Mouse (Mus musculus): ENCODE measurements at regions not wholly inside any gene's neighbourhood (a gene's known extent, or its start where the extent isn't known, plus 50 kb on each side); places are given as distances from the start of the nearest gene placed in this dataset.

- no peaks in the 10 kb centered on the region for H3K9me3 ChIP-seq (ENCODE audit: control insufficient read depth, low read length)
- H3K4me1 ChIP-seq (replicated peaks; ENCODE audit: control insufficient read depth, insufficient read depth, low read length): no peaks in the 10 kb centered on the region
- no peak for ATAC-seq
- no peak overlapping the region for H3K4me2 ChIP-seq (ENCODE audit: low read length)
- H3K4me3 ChIP-seq (replicated peaks; ENCODE audit: low read length): no peak overlapping the region
- no peaks in the 10 kb centered on the region for H3K27me3 ChIP-seq (replicated peaks; ENCODE audit: control insufficient read depth, insufficient read depth, low read length)
- H3K36me3 ChIP-seq (ENCODE audit: control insufficient read depth, insufficient read depth): no peaks in the 10 kb centered on the region
- 81% methylated on average over 7 of the region's 7 CpGs for WGBS
- H3K27ac ChIP-seq (ENCODE audit: low read length): no peak overlapping the region
- no peak overlapping the region for H3K9ac ChIP-seq (replicated peaks; ENCODE audit: low read depth, low read length)
Measured at GRCm38 (mm10) chr17:4834065-4834464, 160.1 kb upstream of the Arid1b start.

GRCm38 (mm10) chr17:4834571-4834970 is 159.6 kb upstream of the Arid1b start:
- Histone ChIP-seq H3K9me3 (ENCODE audit: control insufficient read depth, low read length) (no peaks in the 10 kb centered on the region), H3K4me3 (replicated peaks; ENCODE audit: low read length) (no peak overlapping the region), H3K9ac (replicated peaks; ENCODE audit: low read depth, low read length) (no peak overlapping the region), H3K4me1 (replicated peaks; ENCODE audit: control insufficient read depth, insufficient read depth, low read length) (no peaks in the 10 kb centered on the region), H3K36me3 (ENCODE audit: control insufficient read depth, insufficient read depth) (no peaks in the 10 kb centered on the region), H3K27me3 (replicated peaks; ENCODE audit: control insufficient read depth, insufficient read depth, low read length) (no peaks in the 10 kb centered on the region), H3K4me2 (ENCODE audit: low read length) (no peak overlapping the region), H3K27ac (ENCODE audit: low read length) (no peak overlapping the region)
- WGBS: 44% methylated on average over 7 of the region's 7 CpGs
- no peak for ATAC-seq

DNA sequence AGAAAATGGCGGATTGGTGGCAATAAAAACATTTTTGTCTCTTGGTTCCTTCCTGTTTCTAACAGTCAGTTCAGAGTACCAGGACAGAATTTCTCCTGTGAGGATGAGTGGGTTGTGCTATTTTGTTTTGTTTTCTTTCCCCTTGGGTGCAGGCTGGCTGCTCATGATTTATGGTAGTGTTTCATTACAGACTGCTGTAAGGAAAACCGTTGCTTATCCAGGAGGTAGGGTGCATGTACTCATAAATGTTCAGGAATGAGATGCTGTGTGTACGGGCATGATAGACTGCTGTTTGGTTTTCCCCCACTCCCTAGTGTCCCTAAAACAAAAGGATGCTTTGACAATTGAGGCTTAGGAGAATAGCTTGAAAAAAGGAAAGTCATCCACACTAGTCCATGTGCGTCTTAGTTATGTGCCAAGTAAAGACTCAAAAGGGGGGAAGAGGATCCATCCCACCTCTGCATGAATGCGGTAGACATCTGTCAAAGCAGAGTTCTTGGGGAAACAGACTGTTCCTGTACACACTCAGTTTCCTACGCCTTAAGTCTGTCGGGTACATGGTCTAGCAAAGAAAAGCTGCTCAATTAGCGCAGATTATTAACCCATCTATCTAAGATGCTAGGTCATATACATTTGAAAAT is 158.9 kb upstream of the Arid1b start:
- H3K4me3 ChIP-seq (replicated peaks; ENCODE audit: low read length): no peak overlapping the region
- H3K4me2 ChIP-seq (ENCODE audit: low read length): no peak overlapping the region
- no peaks in the 10 kb centered on the region for H3K9me3 ChIP-seq (ENCODE audit: control insufficient read depth, low read length)
- no peaks in the 10 kb centered on the region for H3K4me1 ChIP-seq (replicated peaks; ENCODE audit: control insufficient read depth, insufficient read depth, low read length)
- H3K9ac ChIP-seq (replicated peaks; ENCODE audit: low read depth, low read length): no peak overlapping the region
- ATAC-seq: no peak
- H3K36me3 ChIP-seq (ENCODE audit: control insufficient read depth, insufficient read depth): no peaks in the 10 kb centered on the region
- 76% methylated on average over 8 of the region's 8 CpGs for WGBS
- H3K27me3 ChIP-seq (replicated peaks; ENCODE audit: control insufficient read depth, insufficient read depth, low read length): no peaks in the 10 kb centered on the region
- no peak overlapping the region for H3K27ac ChIP-seq (ENCODE audit: low read length)

DNA sequence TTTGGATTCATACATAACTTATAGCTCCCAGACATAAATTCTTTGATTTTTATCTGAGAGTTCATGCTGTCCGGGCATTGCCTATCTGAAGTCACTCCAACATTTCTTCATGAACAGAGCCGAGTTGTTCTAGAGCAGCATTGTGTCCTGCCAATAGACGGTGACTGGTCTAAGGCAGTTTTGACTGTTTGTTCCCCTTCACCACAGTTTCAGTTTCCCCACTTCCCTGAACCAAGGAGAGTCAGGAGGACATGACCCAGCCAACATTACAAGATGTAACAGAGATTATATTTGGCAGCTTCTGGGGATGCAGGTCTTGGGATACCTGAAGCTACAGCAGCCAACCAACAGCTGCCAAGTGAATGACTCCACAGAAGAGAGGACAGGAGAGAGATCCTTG is 154.0 kb upstream of the Arid1b start:
- Histone ChIP-seq H3K27ac (ENCODE audit: low read length) (no peak overlapping the region), H3K4me1 (replicated peaks; ENCODE audit: control insufficient read depth, insufficient read depth, low read length) (no peaks in the 10 kb centered on the region), H3K36me3 (ENCODE audit: control insufficient read depth, insufficient read depth) (no peaks in the 10 kb centered on the region), H3K4me3 (replicated peaks; ENCODE audit: low read length) (no peak overlapping the region), H3K4me2 (ENCODE audit: low read length) (no peak overlapping the region), H3K27me3 (replicated peaks; ENCODE audit: control insufficient read depth, insufficient read depth, low read length) (no peaks in the 10 kb centered on the region), H3K9ac (replicated peaks; ENCODE audit: low read depth, low read length) (no peak overlapping the region), H3K9me3 (ENCODE audit: control insufficient read depth, low read length) (no peaks in the 10 kb centered on the region)
- 96% methylated on average over 3 of the region's 3 CpGs for WGBS
- no peak for ATAC-seq

GRCm38 (mm10) chr17:4858304-4858703 is 135.8 kb upstream of the Arid1b start:
- no peaks in the 10 kb centered on the region for H3K36me3 ChIP-seq (ENCODE audit: control insufficient read depth, insufficient read depth)
- no peak overlapping the region for H3K4me3 ChIP-seq (replicated peaks; ENCODE audit: low read length)
- ATAC-seq: no peak
- no peaks in the 10 kb centered on the region for H3K27me3 ChIP-seq (replicated peaks; ENCODE audit: control insufficient read depth, insufficient read depth, low read length)
- no peak overlapping the region for H3K4me2 ChIP-seq (ENCODE audit: low read length)
- 89% methylated on average over 3 of the region's 3 CpGs for WGBS
- no peak overlapping the region for H3K9ac ChIP-seq (replicated peaks; ENCODE audit: low read depth, low read length)
- H3K4me1 ChIP-seq (replicated peaks; ENCODE audit: control insufficient read depth, insufficient read depth, low read length): no peaks in the 10 kb centered on the region
- no peaks in the 10 kb centered on the region for H3K9me3 ChIP-seq (ENCODE audit: control insufficient read depth, low read length)
- no peak overlapping the region for H3K27ac ChIP-seq (ENCODE audit: low read length)

GRCm38 (mm10) chr17:4864901-4865300 is 129.2 kb upstream of the Arid1b start:
- Histone ChIP-seq H3K4me2 (ENCODE audit: low read length) (peak overlapping the region; percentile 63; the same call in 1 of the 2 replicates), H3K9me3 (ENCODE audit: control insufficient read depth, low read length) (no peaks in the 10 kb centered on the region), H3K27ac (ENCODE audit: low read length) (no peak overlapping the region), H3K9ac (replicated peaks; ENCODE audit: low read depth, low read length) (no peak overlapping the region), H3K4me3 (replicated peaks; ENCODE audit: low read length) (no peak overlapping the region), H3K4me1 (replicated peaks; ENCODE audit: control insufficient read depth, insufficient read depth, low read length) (peaks cover 20% of the 10 kb centered on the region), H3K27me3 (replicated peaks; ENCODE audit: control insufficient read depth, insufficient read depth, low read length) (no peaks in the 10 kb centered on the region), H3K36me3 (ENCODE audit: control insufficient read depth, insufficient read depth) (no peaks in the 10 kb centered on the region)
- WGBS: 63% methylated on average over 10 of the region's 10 CpGs
- no peak for ATAC-seq

GRCm38 (mm10) chr17:4865621-4866020 is 128.5 kb upstream of the Arid1b start:
- peak; percentile 77 for ATAC-seq
- peak overlapping the region; percentile 39; the same call in 1 of the 2 replicates for H3K9ac ChIP-seq (replicated peaks; ENCODE audit: low read depth, low read length)
- 4% methylated on average over 10 of the region's 10 CpGs for WGBS
- peak overlapping the region; percentile 31 for H3K4me3 ChIP-seq (replicated peaks; ENCODE audit: low read length)
- peaks cover 20% of the 10 kb centered on the region for H3K4me1 ChIP-seq (replicated peaks; ENCODE audit: control insufficient read depth, insufficient read depth, low read length)
- H3K27me3 ChIP-seq (replicated peaks; ENCODE audit: control insufficient read depth, insufficient read depth, low read length): no peaks in the 10 kb centered on the region
- no peaks in the 10 kb centered on the region for H3K9me3 ChIP-seq (ENCODE audit: control insufficient read depth, low read length)
- peak overlapping the region; percentile 63 for H3K4me2 ChIP-seq (ENCODE audit: low read length)
- H3K27ac ChIP-seq (ENCODE audit: low read length): peak overlapping the region; percentile 69
- H3K36me3 ChIP-seq (ENCODE audit: control insufficient read depth, insufficient read depth): no peaks in the 10 kb centered on the region

DNA sequence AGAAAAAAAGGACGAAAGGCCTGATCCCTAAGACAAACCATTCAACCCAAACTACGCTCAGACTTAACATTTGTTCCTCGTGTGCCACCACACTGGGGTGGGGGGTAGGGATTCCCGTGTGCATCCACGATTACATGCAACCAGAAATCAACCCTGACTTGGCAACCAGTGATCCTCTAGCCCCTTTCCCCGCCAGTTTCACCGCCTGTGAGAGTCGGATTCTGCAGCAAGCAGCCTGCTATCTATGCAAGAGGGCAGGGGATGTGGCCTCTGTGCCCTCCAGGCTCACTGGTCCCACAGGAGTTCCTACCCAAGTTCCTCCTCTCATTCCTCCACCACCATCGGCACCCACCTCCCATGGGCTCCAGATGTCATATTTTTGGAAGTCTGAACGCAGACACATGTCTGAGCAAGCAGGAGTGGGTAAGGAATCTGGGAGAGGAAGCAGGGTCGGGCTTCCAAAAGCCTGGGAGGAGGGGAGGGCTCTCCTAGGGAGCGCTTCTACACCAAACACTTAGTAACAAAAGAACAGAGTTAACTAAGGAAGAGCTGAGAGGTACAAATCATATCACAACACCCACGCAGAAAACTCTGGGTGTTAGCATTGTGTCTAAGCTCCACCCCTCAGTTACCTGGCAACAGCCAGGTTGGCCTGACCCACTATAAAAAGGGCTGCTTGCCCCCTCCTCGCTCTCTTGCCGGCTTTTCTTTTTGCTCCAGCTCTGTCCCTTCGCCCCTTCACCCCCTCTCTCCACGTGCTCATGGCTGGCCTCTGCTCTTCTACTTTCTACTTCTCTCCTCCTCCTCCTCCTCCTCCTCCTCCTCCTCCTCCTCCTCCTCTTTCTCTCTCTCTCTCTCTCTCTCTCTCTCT is 127.9 kb upstream of the Arid1b start:
- no peaks in the 10 kb centered on the region for H3K27me3 ChIP-seq (replicated peaks; ENCODE audit: control insufficient read depth, insufficient read depth, low read length)
- peak; percentile 56 for ATAC-seq
- H3K27ac ChIP-seq (ENCODE audit: low read length): peak overlapping the region; percentile 69
- H3K4me3 ChIP-seq (replicated peaks; ENCODE audit: low read length): peak overlapping the region; percentile 31
- 23% methylated on average over 17 of the region's 17 CpGs for WGBS
- peak overlapping the region; percentile 63 for H3K4me2 ChIP-seq (ENCODE audit: low read length)
- H3K9me3 ChIP-seq (ENCODE audit: control insufficient read depth, low read length): no peaks in the 10 kb centered on the region
- peaks cover 20% of the 10 kb centered on the region for H3K4me1 ChIP-seq (replicated peaks; ENCODE audit: control insufficient read depth, insufficient read depth, low read length)
- peak overlapping the region; percentile 39 for H3K9ac ChIP-seq (replicated peaks; ENCODE audit: low read depth, low read length)
- H3K36me3 ChIP-seq (ENCODE audit: control insufficient read depth, insufficient read depth): no peaks in the 10 kb centered on the region

- H3K4me3 ChIP-seq (replicated peaks; ENCODE audit: low read length): no peak overlapping the region
- WGBS: 96% methylated on average over 5 of the region's 5 CpGs
Measured at GRCm38 (mm10) chr17:4867083-4867482, 127.0 kb upstream of the Arid1b start.

More at GRCm38 (mm10) chr17:4867083-4867482, 127.0 kb upstream of the Arid1b start:
- Histone ChIP-seq H3K36me3 (ENCODE audit: control insufficient read depth, insufficient read depth) (no peaks in the 10 kb centered on the region), H3K4me1 (replicated peaks; ENCODE audit: control insufficient read depth, insufficient read depth, low read length) (peaks cover 20% of the 10 kb centered on the region), H3K9me3 (ENCODE audit: control insufficient read depth, low read length) (no peaks in the 10 kb centered on the region), H3K27ac (ENCODE audit: low read length) (no peak overlapping the region), H3K9ac (replicated peaks; ENCODE audit: low read depth, low read length) (no peak overlapping the region), H3K27me3 (replicated peaks; ENCODE audit: control insufficient read depth, insufficient read depth, low read length) (no peaks in the 10 kb centered on the region), H3K4me2 (ENCODE audit: low read length) (no peak overlapping the region)
- ATAC-seq: no peak

All from forebrain, embryonic 16.5 days (tissue).